Mouse (Mus musculus): ENCODE measurements around the gene Ccdc194. TPM values are rescaled to one million over a fixed set of nuclear protein-coding genes. Genes with fewer than 3 reads are reported as not detected.
A peak's percentile ranks its signal among the peaks of the same experiment; 100 is the strongest.
"Not testable (repeated sequence)": the region's sequence is repeated elsewhere in the genome, so short reads cannot be mapped to it uniquely, and the experiment has no call there.

The Ccdc194 gene
- polyA plus RNA-seq, 1 experiment from 2014 or later: 0.40 TPM

DNA sequence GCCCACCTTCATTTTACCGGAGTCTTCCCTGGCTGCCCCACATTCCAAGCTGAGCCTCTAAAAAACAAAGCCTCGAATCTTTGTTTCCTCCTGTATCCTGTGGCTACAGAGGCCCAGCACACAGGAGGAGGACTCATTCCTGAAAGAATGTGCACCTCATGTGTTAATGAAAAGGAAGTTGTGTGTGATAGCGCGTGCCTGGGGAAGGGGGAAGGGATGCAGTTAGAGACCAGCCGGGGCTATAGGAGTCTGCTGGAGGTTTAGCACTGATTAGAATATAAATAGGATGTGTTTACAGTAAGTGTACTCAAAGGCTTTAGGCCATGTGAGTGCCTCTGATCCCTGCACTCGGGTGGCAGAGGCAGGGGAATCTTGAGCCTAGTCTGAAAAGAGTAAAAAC, 761 bp upstream of the Ccdc194 start:
- Histone ChIP-seq H3K27ac (ENCODE audit: low read depth, low read length) (no peak overlapping the region), H3K36me3 (ENCODE audit: control insufficient read depth, insufficient read depth, low read length) (no peaks in the 10 kb centered on the region), H3K4me1 (ENCODE audit: control insufficient read depth, insufficient read depth, low read length) (no peaks in the 10 kb centered on the region), H3K27me3 (ENCODE audit: control insufficient read depth, insufficient read depth, low read length) (peaks cover 25% of the 10 kb centered on the region), H3K4me3 (ENCODE audit: low read depth, low read length) (no peak overlapping the region), H3K9me3 (ENCODE audit: control insufficient read depth, low read length) (no peaks in the 10 kb centered on the region), H3K4me2 (no peak overlapping the region), H3K9ac (ENCODE audit: low read length) (no peak overlapping the region)
- ATAC-seq (ENCODE audit: low FRiP score) (no peak), DNase-seq (ENCODE audit: low spot score, missing footprints) (peak; percentile 88)
- 5% methylated on average over 6 of the region's 6 CpGs for WGBS

DNA sequence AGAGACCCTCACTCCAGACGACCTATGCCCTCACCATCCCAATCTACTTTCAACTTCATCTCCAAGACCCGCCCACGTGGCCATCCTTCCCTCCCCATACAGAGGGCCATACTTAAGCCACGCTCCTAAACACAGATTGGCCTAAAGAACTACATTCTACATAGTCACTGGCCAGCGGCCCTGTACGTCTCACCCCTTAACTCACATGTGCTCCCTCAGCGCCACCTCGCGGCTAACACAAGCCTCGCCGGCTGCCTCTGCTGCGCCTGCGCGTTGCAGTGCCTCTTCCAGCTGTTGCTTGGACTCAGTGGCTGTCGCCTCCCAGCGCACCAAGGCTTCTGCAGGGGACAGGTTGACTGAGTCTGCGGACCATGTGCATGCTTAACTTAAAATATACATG, 3.9 kb downstream of the Ccdc194 start:
- H3K4me2 ChIP-seq: no peak overlapping the region
- 3% methylated on average over 17 of the region's 17 CpGs for WGBS
- ATAC-seq (ENCODE audit: low FRiP score) (peak; percentile 83), DNase-seq (ENCODE audit: low spot score, missing footprints) (peak; percentile 100)
- H3K36me3 ChIP-seq (ENCODE audit: control insufficient read depth, insufficient read depth, low read length): no peaks in the 10 kb centered on the region
- H3K4me3 ChIP-seq (ENCODE audit: low read depth, low read length): no peak overlapping the region
- no peaks in the 10 kb centered on the region for H3K9me3 ChIP-seq (ENCODE audit: control insufficient read depth, low read length)
- H3K27me3 ChIP-seq (ENCODE audit: control insufficient read depth, insufficient read depth, low read length): peaks cover 24% of the 10 kb centered on the region
- no peak overlapping the region for H3K9ac ChIP-seq (ENCODE audit: low read length)
- peaks cover 7% of the 10 kb centered on the region for H3K4me1 ChIP-seq (ENCODE audit: control insufficient read depth, insufficient read depth, low read length)
- H3K27ac ChIP-seq (ENCODE audit: low read depth, low read length): no peak overlapping the region

DNA sequence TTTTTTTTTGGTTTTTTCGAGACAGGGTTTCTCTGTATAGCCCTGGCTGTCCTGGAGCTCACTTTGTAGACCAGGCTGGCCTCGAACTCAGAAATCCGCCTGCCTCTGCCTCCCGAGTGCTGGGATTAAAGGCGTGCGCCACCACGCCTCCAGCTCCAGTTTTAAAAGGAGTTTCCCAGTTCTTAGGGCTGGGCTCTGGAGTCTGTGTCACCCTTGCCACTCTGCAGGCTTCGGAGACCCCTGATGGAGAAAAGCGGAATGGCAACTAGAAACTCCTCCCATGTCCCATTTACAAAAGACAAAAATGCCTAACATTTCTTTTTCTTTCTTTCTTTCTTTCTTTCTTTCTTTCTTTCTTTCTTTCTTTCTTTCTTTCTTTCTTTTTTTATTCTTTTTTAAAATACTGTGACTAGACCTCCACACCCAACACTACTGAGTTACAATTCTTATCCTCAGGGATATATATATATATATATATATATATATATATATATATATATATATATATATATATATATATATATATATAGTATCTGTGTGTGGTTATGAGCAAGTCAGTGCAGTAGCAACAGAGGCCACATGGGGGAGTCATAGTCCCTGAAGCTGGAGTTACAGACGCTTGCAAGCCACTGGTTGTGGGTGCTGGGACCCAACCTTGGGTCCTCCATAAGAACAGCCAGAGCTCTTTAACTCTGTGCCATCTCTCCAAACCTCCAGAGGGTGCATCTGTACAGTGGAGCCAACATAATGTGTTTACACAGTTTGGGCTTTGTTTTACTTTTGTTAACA, 6.3 kb downstream of the Ccdc194 start:
- not testable (repeated sequence) for H3K27ac ChIP-seq (ENCODE audit: low read depth, low read length); H3K9me3 ChIP-seq (ENCODE audit: control insufficient read depth, low read length); ATAC-seq (ENCODE audit: low FRiP score); H3K27me3 ChIP-seq (ENCODE audit: control insufficient read depth, insufficient read depth, low read length); H3K4me1 ChIP-seq (ENCODE audit: control insufficient read depth, insufficient read depth, low read length); H3K9ac ChIP-seq (ENCODE audit: low read length); H3K36me3 ChIP-seq (ENCODE audit: control insufficient read depth, insufficient read depth, low read length); H3K4me2 ChIP-seq; H3K4me3 ChIP-seq (ENCODE audit: low read depth, low read length)
- DNase-seq (ENCODE audit: low spot score, missing footprints): peak; percentile 97
- 54% methylated on average over 9 of the region's 10 CpGs for WGBS

- H3K27ac ChIP-seq (ENCODE audit: low read depth, low read length): no peak overlapping the region
- H3K27me3 ChIP-seq (ENCODE audit: control insufficient read depth, insufficient read depth, low read length): no peaks in the 10 kb centered on the region
- no peak for ATAC-seq (ENCODE audit: low FRiP score)
- DNase-seq (ENCODE audit: low spot score, missing footprints): peak; percentile 88
- no peaks in the 10 kb centered on the region for H3K9me3 ChIP-seq (ENCODE audit: control insufficient read depth, low read length)
- H3K36me3 ChIP-seq (ENCODE audit: control insufficient read depth, insufficient read depth, low read length): no peaks in the 10 kb centered on the region
- no peak overlapping the region for H3K9ac ChIP-seq (ENCODE audit: low read length)
- 25% methylated on average over 6 of the region's 6 CpGs for WGBS
- no peak overlapping the region for H3K4me2 ChIP-seq
- H3K4me3 ChIP-seq (ENCODE audit: low read depth, low read length): no peak overlapping the region
- H3K4me1 ChIP-seq (ENCODE audit: control insufficient read depth, insufficient read depth, low read length): peaks cover 7% of the 10 kb centered on the region
Measured at GRCm38 (mm10) chr8:71516786-71517185, 8.7 kb downstream of the Ccdc194 start.

GRCm38 (mm10) chr8:71515043-71515442, 10.5 kb downstream of the Ccdc194 start:
- no peak for DNase-seq (ENCODE audit: low spot score, missing footprints)
- Histone ChIP-seq H3K9ac (ENCODE audit: low read length) (no peak overlapping the region), H3K27ac (ENCODE audit: low read depth, low read length) (no peak overlapping the region), H3K4me1 (ENCODE audit: control insufficient read depth, insufficient read depth, low read length) (peaks cover 7% of the 10 kb centered on the region), H3K4me2 (no peak overlapping the region), H3K27me3 (ENCODE audit: control insufficient read depth, insufficient read depth, low read length) (no peaks in the 10 kb centered on the region), H3K4me3 (ENCODE audit: low read depth, low read length) (no peak overlapping the region), H3K36me3 (ENCODE audit: control insufficient read depth, insufficient read depth, low read length) (no peaks in the 10 kb centered on the region), H3K9me3 (ENCODE audit: control insufficient read depth, low read length) (no peaks in the 10 kb centered on the region)
- WGBS: 70% methylated on average over 5 of the region's 5 CpGs
- ATAC-seq (ENCODE audit: low FRiP score): no peak

DNA sequence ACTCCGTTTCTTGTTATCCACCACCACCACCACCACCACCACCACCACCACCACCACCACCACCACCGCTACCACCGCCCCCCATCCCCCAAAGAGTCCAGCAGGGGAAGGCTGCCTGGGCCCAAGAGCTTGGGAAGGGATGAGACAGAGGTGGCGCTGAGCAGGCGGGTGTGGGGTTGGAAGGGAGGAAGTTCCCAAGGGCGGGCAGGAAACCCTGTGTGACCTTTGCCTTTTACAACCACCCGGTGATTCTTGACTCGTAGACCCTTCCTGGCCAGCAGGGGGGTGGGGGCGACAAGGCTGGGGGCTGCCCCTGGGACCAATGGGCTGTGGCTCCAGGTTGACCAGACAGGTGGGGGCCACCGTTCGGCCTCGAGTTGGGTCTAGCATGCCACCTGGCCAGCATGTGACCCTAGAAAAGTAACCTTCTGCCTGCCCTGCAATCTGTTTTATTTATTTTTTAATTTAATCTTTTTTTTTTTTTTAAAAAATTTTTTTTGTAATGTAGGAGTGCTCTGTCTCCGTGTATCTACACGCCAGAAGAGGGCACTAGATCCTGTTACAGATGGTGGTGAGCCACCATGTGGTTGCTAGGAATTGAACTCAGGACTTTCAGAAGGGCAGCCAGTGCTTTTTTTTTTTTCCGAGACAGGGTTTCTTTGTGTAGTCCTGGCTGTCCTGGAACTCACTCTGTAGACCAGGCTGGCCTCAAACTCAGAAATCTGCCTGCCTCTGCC, 12.3 kb downstream of the Ccdc194 start:
- Histone ChIP-seq H3K4me3 (ENCODE audit: low read depth, low read length) (no peak overlapping the region), H3K4me1 (ENCODE audit: control insufficient read depth, insufficient read depth, low read length) (peaks cover 7% of the 10 kb centered on the region), H3K27me3 (ENCODE audit: control insufficient read depth, insufficient read depth, low read length) (peaks cover 8% of the 10 kb centered on the region), H3K4me2 (no peak overlapping the region), H3K9me3 (ENCODE audit: control insufficient read depth, low read length) (no peaks in the 10 kb centered on the region), H3K9ac (ENCODE audit: low read length) (no peak overlapping the region), H3K27ac (ENCODE audit: low read depth, low read length) (no peak overlapping the region), H3K36me3 (ENCODE audit: control insufficient read depth, insufficient read depth, low read length) (no peaks in the 10 kb centered on the region)
- 76% methylated on average over 15 of the region's 15 CpGs for WGBS
- ATAC-seq (ENCODE audit: low FRiP score): no peak
- no peak for DNase-seq (ENCODE audit: low spot score, missing footprints)

- Histone ChIP-seq H3K27ac (ENCODE audit: low read depth, low read length) (no peak within 1 kb of the TSS), H3K9me3 (ENCODE audit: control insufficient read depth, low read length) (no peaks in the 10 kb centered on the region), H3K4me1 (ENCODE audit: control insufficient read depth, insufficient read depth, low read length) (peaks cover under 1% of the 10 kb centered on the region; the same call in 1 of the 2 replicates), H3K9ac (ENCODE audit: low read length) (no peak within 1 kb of the TSS), H3K27me3 (ENCODE audit: control insufficient read depth, insufficient read depth, low read length) (peaks cover 23% of the 10 kb centered on the region), H3K4me2 (no peak within 1 kb of the TSS), H3K36me3 (ENCODE audit: control insufficient read depth, insufficient read depth, low read length) (no peaks in the 10 kb centered on the region), H3K4me3 (ENCODE audit: low read depth, low read length) (no peak within 1 kb of the TSS)
- no peak for ATAC-seq (ENCODE audit: low FRiP score)
- 79% methylated on average over 14 of the region's 14 CpGs for WGBS
- DNase-seq (ENCODE audit: low spot score, missing footprints): no peak
Measured at GRCm38 (mm10) chr8:71511644-71512043, 13.9 kb downstream of the Ccdc194 start, which contains the start of gene Plvap. TSS of gene Plvap (minus strand) at chr8:71511752.

- peaks cover 32% of the 10 kb centered on the region for H3K27me3 ChIP-seq (ENCODE audit: control insufficient read depth, insufficient read depth, low read length)
- no peak for ATAC-seq (ENCODE audit: low FRiP score)
- no peak overlapping the region for H3K4me2 ChIP-seq
- WGBS: 76% methylated on average over 2 of the region's 2 CpGs
- H3K4me3 ChIP-seq (ENCODE audit: low read depth, low read length): no peak overlapping the region
- no peaks in the 10 kb centered on the region for H3K9me3 ChIP-seq (ENCODE audit: control insufficient read depth, low read length)
- DNase-seq (ENCODE audit: low spot score, missing footprints): no peak
- H3K27ac ChIP-seq (ENCODE audit: low read depth, low read length): no peak overlapping the region
- H3K9ac ChIP-seq (ENCODE audit: low read length): no peak overlapping the region
- H3K4me1 ChIP-seq (ENCODE audit: control insufficient read depth, insufficient read depth, low read length): no peaks in the 10 kb centered on the region
- no peaks in the 10 kb centered on the region for H3K36me3 ChIP-seq (ENCODE audit: control insufficient read depth, insufficient read depth, low read length)
Measured at GRCm38 (mm10) chr8:71509316-71509715, 16.2 kb downstream of the Ccdc194 start.

GRCm38 (mm10) chr8:71507589-71508104, 17.9 kb downstream of the Ccdc194 start:
- DNase-seq (ENCODE audit: low spot score, missing footprints) (peak; percentile 97), ATAC-seq (ENCODE audit: low FRiP score) (peak; percentile 80)
- Histone ChIP-seq H3K4me1 (ENCODE audit: control insufficient read depth, insufficient read depth, low read length) (no peaks in the 10 kb centered on the region), H3K36me3 (ENCODE audit: control insufficient read depth, insufficient read depth, low read length) (no peaks in the 10 kb centered on the region), H3K27ac (ENCODE audit: low read depth, low read length) (no peak overlapping the region), H3K9me3 (ENCODE audit: control insufficient read depth, low read length) (no peaks in the 10 kb centered on the region), H3K4me2 (peak overlapping the region; percentile 57), H3K9ac (ENCODE audit: low read length) (peak overlapping the region; percentile 16; the same call in 1 of the 2 replicates), H3K27me3 (ENCODE audit: control insufficient read depth, insufficient read depth, low read length) (peaks cover 32% of the 10 kb centered on the region), H3K4me3 (ENCODE audit: low read depth, low read length) (peak overlapping the region; percentile 31)
- WGBS: under 1% methylated on average over 61 of the region's 61 CpGs
